Mouse (Mus musculus) liver, postnatal 0 days (tissue): Measurements from ENCODE around the gene Mical3. TPM values are rescaled to one million over a fixed set of nuclear protein-coding genes. Genes with fewer than 3 reads are reported as not detected.
"Not testable (repeated sequence)": the region's sequence is repeated elsewhere in the genome, so short reads cannot be mapped to it uniquely, and the experiment has no call there.

Experiments
- ATAC-seq: fragments of 200-750 bp; cut with Nextera tagmentation; 2 replicates; pipeline ENCODE4 v1.8.0; 2017; ENCODE audit warnings: mild to moderate bottlenecking, moderate library complexity
- DNase-seq: peaks from one replicate; pipeline ENCODE4 v3.0.0-alpha.2; 2016
- H3K27ac ChIP-seq: fragments of 300-500 bp; sonication (generic); 2 replicates; pipeline ENCODE4 v1.5.1; 2014; ENCODE audit warnings: antibody characterized with exemption, moderate library complexity, mild to moderate bottlenecking, low read depth
- H3K27me3 ChIP-seq: fragments of 300-500 bp; sonication (generic); 2 replicates; pipeline ENCODE4 v1.6.1; 2014; ENCODE audit warnings: low read length, control low read depth, mixed read lengths; ENCODE audit not compliant: insufficient read depth
- H3K36me3 ChIP-seq: fragments of 300-500 bp; sonication (generic); replicated peaks from 2 replicates; pipeline ENCODE4 v1.6.1; 2014; ENCODE audit warnings: mild to moderate bottlenecking, control low read depth, low read length, moderate library complexity, mixed read lengths; ENCODE audit not compliant: insufficient read depth
- H3K4me1 ChIP-seq: fragments of 300-500 bp; sonication (generic); 2 replicates; pipeline ENCODE4 v1.6.1; 2014; ENCODE audit warnings: antibody characterized with exemption, mild to moderate bottlenecking, control low read depth; ENCODE audit not compliant: insufficient read depth
- H3K4me2 ChIP-seq: fragments of 300-500 bp; sonication (generic); 2 replicates; pipeline ENCODE4 v1.6.1; 2014; ENCODE audit warnings: low read depth, mild to moderate bottlenecking, low read length, moderate library complexity, mixed read lengths
- H3K4me3 ChIP-seq: fragments of 300-500 bp; sonication (generic); 2 replicates; pipeline ENCODE4 v1.5.1; 2014; ENCODE audit warnings: low read depth, low read length
- H3K9ac ChIP-seq: fragments of 300-500 bp; sonication (generic); replicated peaks from 2 replicates; pipeline ENCODE4 v1.6.1; 2014; ENCODE audit warnings: mild to moderate bottlenecking, moderate library complexity
- H3K9me3 ChIP-seq: fragments of 300-500 bp; sonication (generic); 2 replicates; pipeline ENCODE4 v1.6.1; 2016; ENCODE audit warnings: mild to moderate bottlenecking, control low read depth, low read length, mixed read lengths
- CTCF ChIP-seq: sonication (generic); IDR thresholded peaks from 2 replicates; pipeline ENCODE4 v1.5.1; 2016; ENCODE audit warnings: antibody characterized with exemption, low read depth
- EP300 ChIP-seq: IDR thresholded peaks from 2 replicates; pipeline ENCODE4 v1.6.1; 2016; ENCODE audit warnings: antibody characterized with exemption, low read depth, mild to moderate bottlenecking
- WGBS: fragments of 180-500 bp; shearing (Covaris S2); extraction: QIAGEN DNeasy Blood & Tissue Kit; methylation state at CpG from one replicate; pipeline ENCODE4 v1.1.7; 2014; ENCODE audit not compliant: insufficient replicate concordance; 5-methylcytosine and 5-hydroxymethylcytosine counted together
- polyA plus RNA-seq: library from polyadenylated mRNA; unstranded; fragments of >200 nt; fragmentation: Nextera tagmentation; extraction: Ambion mirVana; gene quantifications from 2 replicates; pipeline ENCODE4 v1.2.1, GENCODE M21; 2015

Mical3 gene
- polyA plus RNA-seq, 1 experiment from 2014 or later = 4.5 TPM

GRCm38 (mm10) chr6:120909501-120909900, 221.3 kb downstream of the Mical3 start:
- peaks cover 40% of the 10 kb centered on the region for H3K4me1 ChIP-seq
- 82% methylated on average over 3 of the region's 3 CpGs for WGBS

GRCm38 (mm10) chr6:120907876-120908597, 222.8 kb downstream of the Mical3 start:
- H3K27me3 ChIP-seq, H3K9me3 ChIP-seq, ATAC-seq, H3K4me2 ChIP-seq, H3K9ac ChIP-seq, H3K36me3 ChIP-seq, H3K4me3 ChIP-seq, DNase-seq: not testable (repeated sequence)
- H3K27ac ChIP-seq = peak overlapping the region; percentile 30; the same call in 1 of the 2 replicates
- WGBS = 78% methylated on average over 9 of the region's 10 CpGs
- H3K4me1 ChIP-seq = peaks cover 37% of the 10 kb centered on the region

More at GRCm38 (mm10) chr6:120909501-120909900, 221.3 kb downstream of the Mical3 start:
- H3K27me3 ChIP-seq = no peaks in the 10 kb centered on the region
- no peak overlapping the region for H3K27ac ChIP-seq
- ATAC-seq (no peak), DNase-seq (no peak)
- TF ChIP-seq EP300 = no peak
- TF ChIP-seq CTCF = peak; percentile 15; the same call in 1 of the 2 replicates
- no peaks in the 10 kb centered on the region for H3K9me3 ChIP-seq
- H3K4me3 ChIP-seq = no peak overlapping the region
- no peak overlapping the region for H3K4me2 ChIP-seq
- no peak overlapping the region for H3K9ac ChIP-seq
- peaks cover 6% of the 10 kb centered on the region for H3K36me3 ChIP-seq

- peaks cover 21% of the 10 kb centered on the region for H3K4me1 ChIP-seq
- DNase-seq (no peak), ATAC-seq (no peak)
- H3K9ac ChIP-seq = no peak overlapping the region
- peaks cover 6% of the 10 kb centered on the region for H3K36me3 ChIP-seq
- H3K9me3 ChIP-seq = no peaks in the 10 kb centered on the region
- no peak overlapping the region for H3K4me3 ChIP-seq
- TF ChIP-seq EP300 = no peak
- no peak for TF ChIP-seq CTCF
- no peaks in the 10 kb centered on the region for H3K27me3 ChIP-seq
- H3K27ac ChIP-seq = no peak overlapping the region
- no peak overlapping the region for H3K4me2 ChIP-seq
- WGBS = 92% methylated on average over 6 of the region's 6 CpGs
Observed at GRCm38 (mm10) chr6:120906521-120906920, 224.3 kb downstream of the Mical3 start.

DNA sequence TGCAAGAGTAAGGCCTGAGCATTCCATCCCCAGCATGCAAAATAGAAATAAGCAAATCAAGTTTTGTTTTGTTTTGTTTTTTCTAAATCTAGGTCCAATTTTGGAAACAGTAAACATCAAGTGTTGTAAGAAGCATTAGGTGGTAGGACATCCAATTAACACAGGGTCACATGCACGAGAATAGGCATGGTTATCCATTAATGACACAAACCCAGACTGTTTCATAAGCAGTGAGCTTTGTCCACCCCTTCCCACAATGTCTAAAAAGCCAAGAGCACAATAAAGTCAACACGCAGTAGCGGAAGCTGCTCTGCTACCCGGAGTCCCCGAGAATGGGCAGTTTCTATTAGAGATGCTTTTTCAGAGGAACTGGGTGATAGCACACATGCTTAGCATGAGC, 225.7 kb downstream of the Mical3 start:
- H3K4me1 ChIP-seq = peaks cover 10% of the 10 kb centered on the region
- ATAC-seq = peak; percentile 66
- TF ChIP-seq CTCF = no peak
- no peak for TF ChIP-seq EP300
- no peaks in the 10 kb centered on the region for H3K27me3 ChIP-seq
- WGBS = 72% methylated on average over 5 of the region's 5 CpGs
- no peak overlapping the region for H3K4me2 ChIP-seq
- no peak overlapping the region for H3K9ac ChIP-seq
- peak overlapping the region; percentile 57 for H3K27ac ChIP-seq
- no peak for DNase-seq
- H3K36me3 ChIP-seq = peaks cover 6% of the 10 kb centered on the region
- no peaks in the 10 kb centered on the region for H3K9me3 ChIP-seq
- no peak overlapping the region for H3K4me3 ChIP-seq

DNA sequence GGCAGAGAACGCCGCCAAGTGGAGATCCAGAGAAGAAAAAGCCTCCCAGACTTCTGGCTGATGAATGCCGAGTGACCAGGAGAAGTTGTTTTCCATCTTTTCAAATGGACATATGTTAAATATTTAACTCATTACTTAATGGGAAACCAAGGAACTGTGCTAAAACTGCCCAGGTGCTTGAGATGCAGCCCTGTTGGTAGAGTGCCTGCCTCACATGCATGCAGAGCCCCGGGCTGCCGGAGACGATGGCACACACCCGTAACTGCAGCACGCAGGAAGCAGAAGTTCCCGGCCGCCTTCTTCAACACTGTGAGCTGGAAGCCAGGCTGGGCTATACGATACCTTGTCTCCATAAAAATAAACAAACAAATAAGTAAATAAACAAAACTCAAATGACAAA, 226.8 kb downstream of the Mical3 start:
- WGBS = 61% methylated on average over 11 of the region's 11 CpGs
- Histone ChIP-seq H3K36me3 (peaks cover 6% of the 10 kb centered on the region), H3K27ac (peak overlapping the region; percentile 58), H3K4me3 (no peak overlapping the region), H3K9ac (no peak overlapping the region), H3K4me1 (peaks cover 10% of the 10 kb centered on the region), H3K27me3 (no peaks in the 10 kb centered on the region), H3K4me2 (peak overlapping the region; percentile 47), H3K9me3 (no peaks in the 10 kb centered on the region)
- ATAC-seq (no peak), DNase-seq (no peak)
- TF ChIP-seq EP300 = no peak
- TF ChIP-seq CTCF = no peak

DNA sequence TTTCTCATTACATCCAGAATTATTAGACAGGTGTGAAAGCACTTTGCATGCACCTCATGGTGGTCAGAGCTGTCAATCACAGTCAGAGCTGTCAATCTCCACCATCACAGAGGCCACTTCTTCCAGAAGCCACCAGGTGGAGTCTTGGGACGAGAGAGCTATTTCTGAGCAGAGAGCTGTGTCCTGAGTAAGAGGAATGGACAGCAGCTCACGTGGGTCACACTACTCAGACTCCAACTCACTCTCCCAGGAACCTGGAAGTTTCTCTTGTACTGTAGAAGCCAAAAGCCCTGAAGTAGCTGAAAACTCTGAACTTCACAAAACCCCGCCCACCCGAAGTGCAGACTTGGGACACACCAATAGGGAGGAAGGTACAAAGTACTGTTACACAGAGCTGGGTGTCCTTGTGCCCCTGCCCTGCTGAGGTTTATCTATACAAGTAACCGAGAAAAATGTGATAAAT, 227.3 kb downstream of the Mical3 start:
- peak; percentile 64 for DNase-seq
- H3K36me3 ChIP-seq = peaks cover 8% of the 10 kb centered on the region
- no peak overlapping the region for H3K9ac ChIP-seq
- peak overlapping the region; percentile 47 for H3K4me2 ChIP-seq
- no peaks in the 10 kb centered on the region for H3K27me3 ChIP-seq
- no peaks in the 10 kb centered on the region for H3K9me3 ChIP-seq
- peaks cover 10% of the 10 kb centered on the region for H3K4me1 ChIP-seq
- no peak overlapping the region for H3K4me3 ChIP-seq
- WGBS = 29% methylated on average over 5 of the region's 5 CpGs
- peak; percentile 75 for ATAC-seq
- TF ChIP-seq EP300 (peak; percentile 12; the same call in 1 of the 2 replicates), CTCF (peak; percentile 83)
- H3K27ac ChIP-seq = peak overlapping the region; percentile 58
